Mouse (Mus musculus): ENCODE data around the gene Ap3d1.

The Ap3d1 gene

GRCm38 (mm10) chr10:80742180-80742978 lies at the start of gene Ap3d1:
Ap3d1 (minus strand) TSS chr10:80742264.
- peak; percentile 98 for DNase-seq

DNA sequence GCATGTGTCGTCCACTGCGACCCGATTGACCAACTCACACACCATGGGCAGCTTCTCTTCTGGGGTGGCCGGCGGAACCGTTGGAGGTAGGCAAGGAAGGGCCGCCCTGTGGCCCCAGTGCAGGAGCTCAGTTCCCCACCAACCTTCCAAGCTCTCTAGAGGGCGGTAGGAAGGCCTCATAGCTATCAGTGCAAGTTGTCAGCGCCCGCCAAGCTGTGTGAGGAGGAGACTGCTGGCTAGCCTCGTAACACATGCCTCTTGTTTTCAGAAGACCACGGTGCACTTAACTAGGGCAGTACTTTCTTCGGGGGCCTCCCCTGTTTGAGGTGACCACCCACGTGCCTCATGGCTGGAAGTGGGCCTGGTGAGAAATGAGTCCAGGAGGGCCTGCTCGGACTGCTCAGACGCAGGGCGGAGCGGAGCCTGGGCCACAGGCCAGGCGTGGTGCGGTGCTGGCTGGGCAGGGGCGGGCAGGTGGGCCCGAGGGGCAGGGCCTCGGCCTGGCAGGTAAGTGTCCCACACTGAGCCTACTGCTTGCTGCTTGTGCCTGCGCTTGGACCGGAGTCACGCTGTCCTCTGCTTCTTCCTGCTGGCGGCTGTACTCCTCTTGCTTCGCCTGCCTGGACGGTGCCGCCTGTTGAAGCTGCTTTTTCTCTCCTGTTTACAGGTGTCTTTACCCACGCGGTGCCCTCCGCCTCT lies 49.6 kb upstream of the Ap3d1 start:
- no peak for DNase-seq

DNA sequence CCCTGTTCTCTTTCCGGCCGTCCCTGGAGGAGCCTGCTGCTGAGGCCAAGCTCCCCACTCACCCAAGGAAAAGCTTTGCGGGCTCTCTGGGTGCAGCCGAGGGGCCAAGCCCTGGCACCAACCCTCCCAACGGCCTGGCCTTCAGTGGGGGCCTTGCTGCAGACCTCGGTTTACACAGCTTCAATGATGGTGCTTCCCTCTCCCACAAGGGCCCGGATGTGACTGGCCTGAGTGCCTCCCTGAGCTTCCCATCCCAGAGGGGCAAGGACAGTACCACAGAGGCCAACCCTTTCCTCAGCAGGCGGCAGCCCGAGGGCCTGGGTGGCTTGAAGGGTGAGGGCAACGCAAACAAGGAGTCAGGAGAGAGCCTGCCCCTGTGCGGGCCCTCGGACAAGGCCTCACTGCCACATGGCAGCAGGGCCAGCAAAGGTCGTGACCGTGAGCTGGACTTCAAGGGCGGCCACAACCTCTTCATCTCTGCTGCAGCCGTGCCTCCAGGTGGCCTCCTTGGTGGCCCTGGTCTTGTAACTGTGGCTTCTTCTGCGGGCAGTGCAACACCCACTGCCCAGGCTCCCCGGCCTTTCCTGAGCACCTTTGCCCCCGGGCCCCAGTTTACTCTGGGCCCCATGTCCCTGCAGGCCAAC lies 48.8 kb upstream of the Ap3d1 start:
- no peak for DNase-seq

GRCm38 (mm10) chr10:80787517-80787916 lies 45.5 kb upstream of the Ap3d1 start:
- no peak for DNase-seq

- DNase-seq = no peak
Measured at GRCm38 (mm10) chr10:80785963-80786362, 43.9 kb upstream of the Ap3d1 start.

DNA sequence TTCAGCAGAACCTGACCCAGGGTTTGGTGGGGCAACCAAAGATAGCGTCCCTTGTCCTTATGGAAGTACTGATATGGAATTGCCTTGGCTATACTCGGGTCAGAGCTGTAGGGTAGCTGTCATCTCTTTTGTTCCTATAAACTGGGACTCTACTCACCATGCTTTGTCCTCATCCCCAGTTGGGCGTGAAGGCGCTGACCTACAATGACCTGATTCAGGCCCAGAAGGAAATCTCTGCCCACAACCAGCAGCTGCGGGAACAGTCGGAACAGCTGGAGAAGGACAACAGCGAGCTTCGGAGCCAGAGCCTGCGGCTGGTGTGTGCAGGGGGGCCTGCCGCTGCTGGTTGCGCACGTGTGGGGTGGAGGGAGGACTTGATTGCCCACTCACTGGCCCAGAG lies 42.8 kb upstream of the Ap3d1 start:
- DNase-seq = no peak

DNA sequence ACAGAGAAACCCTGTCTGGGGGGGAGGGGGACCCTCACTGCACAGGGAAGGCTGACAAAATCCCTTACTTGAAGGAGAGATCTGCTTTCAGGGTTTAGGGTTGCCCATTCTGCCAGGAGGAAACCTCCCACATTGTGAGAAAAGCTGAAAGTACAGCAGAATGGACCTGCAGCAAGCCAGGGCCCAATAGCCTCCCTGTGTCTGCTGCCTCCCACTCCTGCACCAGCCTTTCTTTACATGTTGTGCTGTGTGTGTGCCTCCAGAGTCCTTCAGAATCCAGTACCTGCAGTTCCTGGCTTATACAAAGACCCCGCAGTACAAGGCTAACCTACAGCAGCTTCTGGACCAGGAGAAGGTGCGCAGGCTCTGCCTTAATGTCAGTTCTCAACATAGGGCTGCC lies 42.2 kb upstream of the Ap3d1 start:
- no peak for DNase-seq

DNA sequence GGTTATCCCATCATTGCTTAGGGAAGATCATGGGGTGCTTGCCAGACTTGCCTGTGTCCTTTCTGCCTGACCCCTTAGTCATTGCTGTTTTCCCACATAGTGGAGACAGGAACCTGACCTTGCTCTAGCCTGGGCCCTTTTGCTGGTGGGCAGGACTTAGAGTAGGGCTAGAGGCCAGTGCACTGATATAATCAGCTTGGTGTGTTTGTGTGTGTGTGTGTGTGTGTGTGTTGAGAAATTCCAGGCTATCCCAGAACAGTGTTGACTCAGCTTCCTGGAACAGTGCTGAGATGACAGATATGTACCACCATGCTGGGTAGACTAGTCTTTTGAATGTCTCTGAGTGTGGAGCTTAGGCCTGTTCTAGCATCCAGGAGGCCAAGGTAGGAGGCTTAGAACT lies 37.5 kb upstream of the Ap3d1 start:
- DNase-seq = no peak

GRCm38 (mm10) chr10:80777123-80777522 lies 35.1 kb upstream of the Ap3d1 start:
- DNase-seq = no peak

- DNase-seq = no peak
Measured at GRCm38 (mm10) chr10:80776358-80776869, 34.4 kb upstream of the Ap3d1 start.

DNA sequence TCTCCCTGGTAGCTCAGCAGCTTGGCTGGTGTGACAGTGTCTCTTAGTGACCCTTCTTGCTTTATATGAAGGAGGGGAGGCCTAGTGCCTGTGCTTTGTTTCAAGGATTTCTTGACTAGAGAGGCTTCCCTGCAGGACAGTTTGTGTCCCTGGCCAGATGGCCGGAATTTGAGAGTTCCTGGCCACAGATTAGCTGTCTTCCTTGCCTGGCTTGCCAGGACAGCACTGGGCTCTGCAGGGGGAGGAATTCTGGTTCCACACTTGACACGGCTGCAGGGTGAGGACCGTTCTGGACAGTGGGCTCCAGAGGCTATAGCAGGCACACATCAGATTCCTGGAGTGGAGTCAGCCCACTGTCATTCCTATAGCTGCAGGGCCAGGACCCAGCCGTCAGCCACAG lies 33.7 kb upstream of the Ap3d1 start:
- no peak for DNase-seq

- DNase-seq = no peak
Measured at GRCm38 (mm10) chr10:80774981-80775380, 32.9 kb upstream of the Ap3d1 start.

GRCm38 (mm10) chr10:80774549-80774948 lies 32.5 kb upstream of the Ap3d1 start:
- DNase-seq = peak; percentile 76

- no peak for DNase-seq
Measured at GRCm38 (mm10) chr10:80773816-80774215, 31.8 kb upstream of the Ap3d1 start.

DNA sequence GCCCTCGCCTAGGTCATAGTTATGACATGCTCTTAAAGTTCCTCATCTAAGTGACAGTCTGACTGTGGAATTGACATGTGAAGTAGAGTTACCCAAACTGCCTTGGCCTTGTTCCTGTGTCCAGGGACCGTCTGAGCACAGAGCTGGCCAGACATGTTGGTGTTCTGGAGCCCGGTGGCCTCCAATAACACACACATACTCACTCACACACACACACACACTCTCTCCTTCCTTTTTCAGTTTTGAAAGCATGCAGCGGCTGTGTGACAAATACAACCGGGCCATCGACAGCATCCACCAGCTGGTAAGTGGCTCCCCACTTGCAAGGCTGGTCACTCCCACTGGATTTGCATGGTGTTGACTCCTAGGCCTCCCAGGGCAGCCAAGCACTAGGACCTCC lies 26.3 kb upstream of the Ap3d1 start:
- DNase-seq = no peak

- DNase-seq = no peak
Measured at GRCm38 (mm10) chr10:80766161-80766815, 24.2 kb upstream of the Ap3d1 start.

GRCm38 (mm10) chr10:80765746-80766145 lies 23.7 kb upstream of the Ap3d1 start:
- no peak for DNase-seq

GRCm38 (mm10) chr10:80763502-80763901 lies 21.4 kb upstream of the Ap3d1 start:
- no peak for DNase-seq

DNA sequence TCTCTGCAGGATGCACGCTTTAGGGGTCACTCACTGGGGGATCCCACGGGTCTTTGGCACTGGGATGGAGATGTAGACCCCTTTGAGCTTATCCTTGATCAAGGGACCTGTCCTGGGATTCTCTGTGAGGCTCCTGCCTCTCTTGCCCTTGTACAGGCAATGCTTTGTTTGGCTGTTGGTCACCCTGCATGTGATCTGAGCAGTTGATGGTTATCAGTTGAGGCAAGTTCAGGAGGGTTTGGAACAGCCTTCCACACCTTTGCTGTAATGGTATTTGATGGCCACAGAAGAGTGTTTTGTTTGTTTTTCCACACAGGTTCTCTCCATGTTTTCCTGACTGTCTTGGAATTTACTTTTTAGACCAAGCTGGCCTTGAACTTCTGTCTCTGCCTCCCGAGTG lies 19.8 kb upstream of the Ap3d1 start:
- no peak for DNase-seq

DNA sequence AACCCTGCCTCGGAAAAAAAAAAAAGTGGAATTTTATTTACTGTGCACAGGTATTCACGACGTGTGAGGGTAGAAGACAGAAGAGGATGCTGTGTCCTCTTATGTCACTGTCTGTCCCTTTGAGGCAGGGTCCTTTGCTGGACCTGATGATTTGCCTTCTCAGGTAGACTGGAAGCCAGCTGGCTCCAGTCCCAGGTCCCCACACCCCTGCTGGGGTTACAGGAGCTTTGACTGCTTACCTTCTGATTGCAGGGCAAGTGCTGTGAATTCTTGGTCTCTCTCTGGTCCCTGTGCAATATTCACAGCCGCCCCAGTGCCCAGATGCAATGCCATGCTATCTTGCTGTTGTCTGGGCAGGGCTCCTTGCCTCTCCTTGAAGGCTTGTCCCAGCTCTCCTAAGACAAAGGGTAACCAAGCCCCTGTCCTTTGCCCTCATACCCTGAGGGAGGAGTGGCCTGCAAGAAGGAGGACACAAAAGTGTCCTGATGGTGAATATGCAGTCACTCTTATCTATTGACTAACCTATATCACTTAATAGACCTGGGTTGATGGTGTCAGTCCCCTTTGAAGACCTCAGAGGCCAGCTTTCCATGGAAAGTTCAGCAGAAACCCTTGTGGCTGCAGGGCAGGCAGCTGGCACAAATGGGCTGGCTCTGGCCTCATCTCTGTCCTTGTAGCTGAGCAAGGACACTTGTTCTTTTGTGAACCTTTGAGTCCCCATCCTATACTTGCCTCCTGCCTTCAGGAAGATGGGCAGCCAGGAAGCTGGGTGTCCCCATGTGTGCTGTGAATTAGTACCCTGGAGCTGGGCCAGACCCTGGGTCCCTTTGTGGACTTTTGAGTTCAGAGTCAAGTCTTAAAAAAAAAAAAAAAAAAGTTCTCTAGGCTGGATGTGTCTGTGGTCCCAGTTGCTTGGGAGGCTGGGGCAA lies 18.8 kb upstream of the Ap3d1 start:
- DNase-seq = no peak

GRCm38 (mm10) chr10:80758651-80759050 lies 16.6 kb upstream of the Ap3d1 start:
- no peak for DNase-seq

DNA sequence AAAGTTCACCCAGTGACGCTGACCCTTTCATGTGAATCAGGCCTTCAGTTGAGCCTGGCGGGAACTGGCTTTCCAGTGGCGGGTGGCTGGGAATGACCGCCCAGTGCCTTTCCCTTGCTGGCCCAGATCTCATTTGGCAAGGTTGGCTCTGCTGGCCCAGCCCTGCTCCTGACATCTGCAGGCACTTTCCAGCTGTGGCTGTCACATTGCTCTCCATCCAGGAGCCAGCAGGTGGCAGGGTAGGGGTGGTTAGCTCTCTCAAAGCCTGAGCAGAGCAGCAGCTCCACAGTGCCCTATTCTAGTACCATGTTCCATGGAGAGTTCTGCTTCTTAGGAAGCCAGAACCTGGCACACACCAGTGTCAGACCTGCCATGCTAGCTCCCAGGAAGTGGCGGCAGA lies 15.7 kb upstream of the Ap3d1 start:
- peak; percentile 75 for DNase-seq

All from liver (tissue).